Mouse (Mus musculus) lung, embryonic 16.5 days (tissue): Measurements from ENCODE around the gene Camk1d. TPM values are rescaled to one million over a fixed set of nuclear protein-coding genes. Genes with fewer than 3 reads are reported as not detected.

Experiments used
- ATAC-seq: fragments of 200-750 bp; cut with Nextera tagmentation; 2 replicates; pipeline ENCODE4 v1.8.0; 2017; ENCODE audit warnings: low read depth, mild to moderate bottlenecking, moderate library complexity
- H3K27ac ChIP-seq: fragments of 300-500 bp; sonication (generic); 2 replicates; pipeline ENCODE4 v1.5.1; 2014; ENCODE audit warnings: mild to moderate bottlenecking, control low read depth, low read length
- H3K27me3 ChIP-seq: fragments of 300-500 bp; sonication (generic); 2 replicates; pipeline ENCODE4 v1.6.1; 2014; ENCODE audit warnings: low read depth, low read length, mixed read lengths; ENCODE audit not compliant: control insufficient read depth, insufficient read depth
- H3K36me3 ChIP-seq: fragments of 300-500 bp; sonication (generic); 2 replicates; pipeline ENCODE4 v1.6.1; 2014; ENCODE audit warnings: low read length; ENCODE audit not compliant: control insufficient read depth, insufficient read depth
- H3K4me1 ChIP-seq: fragments of 300-500 bp; sonication (generic); replicated peaks from 2 replicates; pipeline ENCODE4 v1.6.1; 2014; ENCODE audit warnings: low read length, mixed read lengths; ENCODE audit not compliant: control insufficient read depth, insufficient read depth
- H3K4me2 ChIP-seq: fragments of 300-500 bp; sonication (generic); 2 replicates; pipeline ENCODE4 v1.6.1; 2014; ENCODE audit warnings: low read depth, low read length, control low read depth
- H3K4me3 ChIP-seq: fragments of 300-500 bp; sonication (generic); 2 replicates; pipeline ENCODE4 v1.5.1; 2014; ENCODE audit warnings: mild to moderate bottlenecking, low read length, control low read depth
- H3K9ac ChIP-seq: fragments of 300-500 bp; sonication (generic); 2 replicates; pipeline ENCODE4 v1.6.1; 2014; ENCODE audit warnings: low read length, control low read depth
- H3K9me3 ChIP-seq: fragments of 300-500 bp; sonication (generic); 2 replicates; pipeline ENCODE4 v1.6.1; 2016; ENCODE audit warnings: low read length; ENCODE audit not compliant: control insufficient read depth
- WGBS: fragments of 180-500 bp; shearing (Covaris S2); extraction: QIAGEN DNeasy Blood & Tissue Kit; methylation state at CpG from one replicate; pipeline ENCODE4 v1.1.7; 2014; 5-methylcytosine and 5-hydroxymethylcytosine counted together
- polyA plus RNA-seq: library from polyadenylated mRNA; unstranded; fragments of >200 nt; fragmentation: Nextera tagmentation; extraction: Ambion mirVana; gene quantifications from 2 replicates; pipeline ENCODE4 v1.2.1, GENCODE M21; 2015

Gene Camk1d
- polyA plus RNA-seq, 1 experiment from 2014 or later, result 1.9 TPM

GRCm38 (mm10) chr2:5641678-5642077 lies 72.6 kb downstream of the Camk1d start:
- H3K27ac ChIP-seq, result no peak overlapping the region
- no peak overlapping the region for H3K4me3 ChIP-seq
- no peaks in the 10 kb centered on the region for H3K36me3 ChIP-seq
- H3K4me1 ChIP-seq, result no peaks in the 10 kb centered on the region
- H3K9me3 ChIP-seq, result no peaks in the 10 kb centered on the region
- ATAC-seq, result no peak
- no peak overlapping the region for H3K9ac ChIP-seq
- H3K27me3 ChIP-seq, result no peaks in the 10 kb centered on the region; the same call in 1 of the 2 replicates
- no peak overlapping the region for H3K4me2 ChIP-seq
- 60% methylated on average over 5 of the region's 5 CpGs for WGBS

GRCm38 (mm10) chr2:5640586-5640985 lies 73.7 kb downstream of the Camk1d start:
- H3K4me3 ChIP-seq, result no peak overlapping the region
- no peak overlapping the region for H3K27ac ChIP-seq
- no peaks in the 10 kb centered on the region; the same call in 1 of the 2 replicates for H3K27me3 ChIP-seq
- no peaks in the 10 kb centered on the region for H3K4me1 ChIP-seq
- no peak overlapping the region for H3K9ac ChIP-seq
- 86% methylated on average over 5 of the region's 5 CpGs for WGBS
- no peaks in the 10 kb centered on the region for H3K36me3 ChIP-seq
- H3K4me2 ChIP-seq, result no peak overlapping the region
- ATAC-seq, result no peak
- no peaks in the 10 kb centered on the region for H3K9me3 ChIP-seq

GRCm38 (mm10) chr2:5636801-5637742 lies 77.2 kb downstream of the Camk1d start:
- H3K4me1 ChIP-seq, result no peaks in the 10 kb centered on the region
- no peak overlapping the region for H3K27ac ChIP-seq
- H3K27me3 ChIP-seq, result no peaks in the 10 kb centered on the region; the same call in 1 of the 2 replicates
- H3K9ac ChIP-seq, result no peak overlapping the region
- 74% methylated on average over 14 of the region's 14 CpGs for WGBS
- H3K4me3 ChIP-seq, result no peak overlapping the region
- no peaks in the 10 kb centered on the region for H3K9me3 ChIP-seq
- no peaks in the 10 kb centered on the region for H3K36me3 ChIP-seq
- no peak overlapping the region for H3K4me2 ChIP-seq
- ATAC-seq, result no peak

- no peak overlapping the region for H3K27ac ChIP-seq
- WGBS, result 86% methylated on average over 6 of the region's 6 CpGs
- H3K27me3 ChIP-seq, result no peaks in the 10 kb centered on the region
- no peaks in the 10 kb centered on the region for H3K9me3 ChIP-seq
- no peaks in the 10 kb centered on the region for H3K4me1 ChIP-seq
- no peaks in the 10 kb centered on the region for H3K36me3 ChIP-seq
- ATAC-seq, result no peak
- H3K4me2 ChIP-seq, result no peak overlapping the region
- H3K4me3 ChIP-seq, result no peak overlapping the region
- no peak overlapping the region for H3K9ac ChIP-seq
Observed at GRCm38 (mm10) chr2:5632355-5632684, 82.0 kb downstream of the Camk1d start.

GRCm38 (mm10) chr2:5631676-5632354 lies 82.5 kb downstream of the Camk1d start:
- Histone ChIP-seq H3K36me3 (no peaks in the 10 kb centered on the region), H3K4me3 (no peak overlapping the region), H3K4me1 (no peaks in the 10 kb centered on the region), H3K9ac (no peak overlapping the region), H3K27ac (no peak overlapping the region), H3K4me2 (no peak overlapping the region), H3K27me3 (no peaks in the 10 kb centered on the region), H3K9me3 (peaks cover 3% of the 10 kb centered on the region; the same call in 1 of the 2 replicates)
- 73% methylated on average over 11 of the region's 11 CpGs for WGBS
- ATAC-seq, result no peak

GRCm38 (mm10) chr2:5630710-5631109 lies 83.6 kb downstream of the Camk1d start:
- H3K27me3 ChIP-seq, result no peaks in the 10 kb centered on the region
- ATAC-seq, result no peak
- no peak overlapping the region for H3K4me3 ChIP-seq
- H3K36me3 ChIP-seq, result no peaks in the 10 kb centered on the region
- H3K27ac ChIP-seq, result no peak overlapping the region
- 50% methylated on average over 4 of the region's 4 CpGs for WGBS
- no peak overlapping the region for H3K4me2 ChIP-seq
- H3K4me1 ChIP-seq, result no peaks in the 10 kb centered on the region
- no peak overlapping the region for H3K9ac ChIP-seq
- H3K9me3 ChIP-seq, result peaks cover 3% of the 10 kb centered on the region; the same call in 1 of the 2 replicates

GRCm38 (mm10) chr2:5624379-5624778 lies 89.9 kb downstream of the Camk1d start:
- WGBS, result 33% methylated on average over 4 of the region's 4 CpGs
- Histone ChIP-seq H3K4me1 (no peaks in the 10 kb centered on the region), H3K27me3 (no peaks in the 10 kb centered on the region), H3K4me2 (no peak overlapping the region), H3K9ac (no peak overlapping the region), H3K9me3 (peaks cover 3% of the 10 kb centered on the region; the same call in 1 of the 2 replicates), H3K27ac (no peak overlapping the region), H3K4me3 (no peak overlapping the region), H3K36me3 (no peaks in the 10 kb centered on the region)
- ATAC-seq, result no peak

GRCm38 (mm10) chr2:5618361-5618896 lies 95.9 kb downstream of the Camk1d start:
- Histone ChIP-seq H3K36me3 (no peaks in the 10 kb centered on the region), H3K9ac (no peak overlapping the region), H3K27ac (no peak overlapping the region), H3K27me3 (no peaks in the 10 kb centered on the region), H3K4me2 (no peak overlapping the region), H3K9me3 (no peaks in the 10 kb centered on the region), H3K4me1 (peaks cover 15% of the 10 kb centered on the region), H3K4me3 (no peak overlapping the region)
- ATAC-seq, result no peak
- WGBS, result 86% methylated on average over 8 of the region's 8 CpGs

GRCm38 (mm10) chr2:5614896-5615295 lies 99.4 kb downstream of the Camk1d start:
- Histone ChIP-seq H3K9me3 (no peaks in the 10 kb centered on the region), H3K4me3 (no peak overlapping the region), H3K4me1 (peaks cover 19% of the 10 kb centered on the region), H3K4me2 (no peak overlapping the region), H3K27ac (no peak overlapping the region; the same call in 1 of the 2 replicates), H3K36me3 (no peaks in the 10 kb centered on the region), H3K27me3 (no peaks in the 10 kb centered on the region), H3K9ac (no peak overlapping the region)
- ATAC-seq, result peak; percentile 27; the same call in 1 of the 2 replicates
- 56% methylated on average over 3 of the region's 3 CpGs for WGBS
